Mouse (Mus musculus) E14TG2a.4 (cell line): ENCODE measurements around the gene Kmt2b.

ENCODE experiments used
- CTCF ChIP-seq: conservative IDR thresholded peaks from 2 replicates; pipeline ENCODE4 v1.5.1; 2014; ENCODE audit warnings: low read length
- POU5F1 ChIP-seq: IDR thresholded peaks from 2 replicates; pipeline ENCODE4 v1.6.1; 2014; ENCODE audit warnings: low read length, borderline replicate concordance

DNA sequence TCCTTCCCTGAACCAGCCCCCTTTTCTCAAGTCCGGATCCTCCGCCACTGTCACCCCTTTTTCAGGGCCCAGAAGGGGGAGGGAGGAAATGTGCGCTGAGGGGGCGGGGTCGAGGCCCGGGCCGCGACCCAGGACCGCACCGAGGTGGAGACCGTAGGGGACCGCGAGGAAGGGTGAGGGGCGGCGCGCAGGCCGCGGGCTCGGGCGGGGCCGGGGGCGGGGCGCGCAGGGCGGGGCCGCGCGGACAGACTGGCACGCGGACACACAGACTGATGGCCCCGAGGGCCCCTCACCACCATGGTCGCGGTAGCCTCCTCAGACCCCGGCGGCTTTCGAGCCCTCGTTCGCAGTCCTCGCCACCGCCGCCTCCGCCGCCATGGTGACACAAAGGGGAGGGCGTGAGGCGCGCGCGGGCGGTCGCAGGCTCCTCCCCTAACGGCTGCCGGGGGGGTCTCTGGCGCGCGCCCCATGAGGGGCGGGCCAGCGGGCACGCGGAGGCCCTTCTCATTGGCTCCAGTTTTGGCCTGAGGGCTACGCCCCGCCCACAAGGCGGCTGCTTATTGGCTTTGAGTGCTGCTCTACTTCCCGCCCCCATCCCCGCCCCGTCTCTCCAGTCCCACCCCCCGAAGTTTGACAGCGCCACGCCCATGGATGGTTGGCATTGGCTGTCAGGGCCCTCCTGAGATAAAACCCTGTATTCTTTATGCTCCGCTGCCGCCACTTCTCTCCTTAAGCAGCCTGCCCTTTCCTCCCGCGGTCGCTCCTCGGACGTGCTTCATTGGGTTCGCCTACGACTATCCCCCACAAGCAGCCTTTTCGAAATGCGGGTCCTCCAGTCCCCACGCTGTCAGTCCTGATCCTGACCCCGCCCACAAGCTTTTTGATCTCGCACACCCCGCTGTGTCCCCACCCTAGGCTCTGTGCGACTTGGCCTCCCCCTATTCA lies 53.6 kb downstream of the Kmt2b start, which contains the start of gene Arhgap33:
- TF ChIP-seq POU5F1: no peak
- TF ChIP-seq CTCF: no peak
